Mouse (Mus musculus): ENCODE results near the gene Zfp638. TPM values are rescaled to one million over a fixed set of nuclear protein-coding genes. Genes with fewer than 3 reads are reported as not detected.

The Zfp638 gene
- total RNA-seq (2012; rRNA removed) = 96.6 and 129 TPM in 2 replicates

- peak within 1 kb of the TSS; percentile 78 to 95 for H3K4me3 ChIP-seq (ENCODE audit: insufficient read depth in 1 of 2, low read depth in 1 of 2, low read length in 2 of 2, poor library complexity in 1 of 2, severe bottlenecking in 1 of 2)
- peak within 1 kb of the TSS; percentile 68 for H3K9ac ChIP-seq (ENCODE audit: insufficient read depth, low read depth, low read length, poor library complexity, severe bottlenecking)
- H3K27ac ChIP-seq (ENCODE audit: insufficient read depth, low read depth, low read length, poor library complexity, severe bottlenecking) = no peak within 1 kb of the TSS
- 0 out of 2 replicates have a peak, but pooled peaks have one; percentile 51 for TF ChIP-seq CHD2 (IDR thresholded peaks at IDR 0.05; ENCODE audit: low read depth, low read length)
- TF ChIP-seq MAFK (IDR thresholded peaks at IDR 0.05; ENCODE audit: insufficient read depth, low read depth, low read length) = no peak
- no peaks in the 10 kb centered on the region for H3K9me3 ChIP-seq (ENCODE audit: control insufficient read depth, insufficient read depth, low read depth, low read length)
- no peaks in the 10 kb centered on the region for H3K36me3 ChIP-seq (ENCODE audit: control insufficient read depth, insufficient read depth, low read length, poor library complexity, severe bottlenecking)
- DNase-seq (ENCODE audit: low read depth, low spot score) = peak; percentile 89
- H3K4me1 ChIP-seq (ENCODE audit: control insufficient read depth in 2 of 2, insufficient read depth in 2 of 2, low read length in 2 of 2, poor library complexity in 1 of 2) = peaks cover 2 to 3% of the 10 kb centered on the region in 2 experiments; a peak in 2 of 4 replicates
- in situ Hi-C loops (cut with MboI; ENCODE audit: low sequenced_read_pairs in 2 of 2, unreplicated experiment in 2 of 2) = no loop called here
These were observed at the start of gene Zfp638 for GRCm38 (mm10) chr6:83866954-83867597. TSS of gene Zfp638 (plus strand) at chr6:83867109.

GRCm38 (mm10) chr6:83818996-83819395, 47.9 kb upstream of the Zfp638 start:
- no peak overlapping the region for H3K27ac ChIP-seq (ENCODE audit: insufficient read depth, low read depth, low read length, poor library complexity, severe bottlenecking)
- DNase-seq (ENCODE audit: low read depth, low spot score) = no peak
- no peak overlapping the region for H3K9ac ChIP-seq (ENCODE audit: insufficient read depth, low read depth, low read length, poor library complexity, severe bottlenecking)

DNA sequence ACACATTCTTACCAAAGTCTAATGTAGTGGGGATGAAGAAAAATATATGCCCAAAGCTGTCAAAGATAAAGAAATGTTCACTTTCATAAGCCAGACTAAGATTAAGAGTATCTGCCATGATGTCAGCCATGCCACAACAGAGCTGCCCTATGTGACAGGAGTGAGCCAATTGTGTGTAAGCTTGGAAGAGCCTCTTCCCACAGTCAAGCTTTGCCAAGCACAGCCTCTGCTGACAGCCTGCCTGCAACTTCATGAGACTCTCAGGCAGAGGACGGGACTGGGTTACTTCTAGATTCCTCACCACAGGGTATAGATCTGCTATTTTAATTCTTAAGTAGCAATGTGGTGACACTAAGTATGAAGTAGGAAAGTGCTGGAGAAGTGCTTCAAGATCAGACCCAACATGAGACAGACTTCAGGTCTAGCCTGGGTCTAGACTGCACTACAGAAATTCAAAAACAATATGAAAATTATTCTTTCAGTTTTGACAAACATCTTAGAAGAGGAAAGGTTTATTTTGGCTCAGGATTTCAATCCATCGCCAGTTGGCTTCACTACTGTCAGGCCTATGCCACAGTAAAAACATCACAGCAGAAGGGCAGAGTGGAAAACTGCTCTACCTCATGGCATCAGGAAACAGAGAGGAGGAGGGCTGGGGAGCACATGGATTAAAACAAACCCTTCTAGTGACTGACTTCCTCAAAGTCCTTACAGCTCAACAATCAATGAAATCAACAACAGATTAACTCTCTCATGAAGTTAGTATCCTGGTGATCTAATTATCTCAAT, 46.0 kb upstream of the Zfp638 start:
- Histone ChIP-seq H3K27ac (ENCODE audit: insufficient read depth, low read depth, low read length, poor library complexity, severe bottlenecking) (no peak overlapping the region), H3K4me1 (ENCODE audit: control insufficient read depth in 2 of 2, insufficient read depth in 2 of 2, low read length in 2 of 2, poor library complexity in 1 of 2) (peaks cover 0 to 5% of the 10 kb centered on the region in 2 experiments; a peak in 2 of 4 replicates), H3K4me3 (ENCODE audit: insufficient read depth in 1 of 2, low read depth in 1 of 2, low read length in 2 of 2, poor library complexity in 1 of 2, severe bottlenecking in 1 of 2) (no peak overlapping the region), H3K9me3 (ENCODE audit: control insufficient read depth, insufficient read depth, low read depth, low read length) (no peaks in the 10 kb centered on the region), H3K36me3 (ENCODE audit: control insufficient read depth, insufficient read depth, low read length, poor library complexity, severe bottlenecking) (no peaks in the 10 kb centered on the region), H3K9ac (ENCODE audit: insufficient read depth, low read depth, low read length, poor library complexity, severe bottlenecking) (no peak overlapping the region)
- DNase-seq (ENCODE audit: low read depth, low spot score) = no peak
- in situ Hi-C loops (cut with MboI; ENCODE audit: low sequenced_read_pairs in 2 of 2, unreplicated experiment in 2 of 2) = no loop called here
- no peak for TF ChIP-seq HCFC1 (IDR thresholded peaks at IDR 0.05; ENCODE audit: borderline replicate concordance, insufficient read depth, low read length)
- no peak for TF ChIP-seq ZNF384 (IDR thresholded peaks at IDR 0.05; ENCODE audit: low read depth, low read length)

More at GRCm38 (mm10) chr6:83818996-83819395, 47.9 kb upstream of the Zfp638 start:
- H3K9me3 ChIP-seq (ENCODE audit: control insufficient read depth, insufficient read depth, low read depth, low read length) = no peaks in the 10 kb centered on the region
- no peaks in the 10 kb centered on the region for H3K36me3 ChIP-seq (ENCODE audit: control insufficient read depth, insufficient read depth, low read length, poor library complexity, severe bottlenecking)
- in situ Hi-C loops (cut with MboI; ENCODE audit: low sequenced_read_pairs in 2 of 2, unreplicated experiment in 2 of 2) = no loop called here
- peaks cover 0 to 5% of the 10 kb centered on the region in 2 experiments; a peak in 2 of 4 replicates for H3K4me1 ChIP-seq (ENCODE audit: control insufficient read depth in 2 of 2, insufficient read depth in 2 of 2, low read length in 2 of 2, poor library complexity in 1 of 2)
- TF ChIP-seq HCFC1 (IDR thresholded peaks at IDR 0.05; ENCODE audit: borderline replicate concordance, insufficient read depth, low read length) (no peak), CHD2 (IDR thresholded peaks at IDR 0.05; ENCODE audit: low read depth, low read length) (no peak)
- H3K4me3 ChIP-seq (ENCODE audit: insufficient read depth in 1 of 2, low read depth in 1 of 2, low read length in 2 of 2, poor library complexity in 1 of 2, severe bottlenecking in 1 of 2) = no peak overlapping the region

- H3K4me1 ChIP-seq (ENCODE audit: control insufficient read depth in 2 of 2, insufficient read depth in 2 of 2, low read length in 2 of 2, poor library complexity in 1 of 2) = peaks cover 0 to 5% of the 10 kb centered on the region in 2 experiments; a peak in 2 of 4 replicates
- in situ Hi-C loops (cut with MboI; ENCODE audit: low sequenced_read_pairs in 2 of 2, unreplicated experiment in 2 of 2) = no loop called here
- no peak overlapping the region for H3K4me3 ChIP-seq (ENCODE audit: insufficient read depth in 1 of 2, low read depth in 1 of 2, low read length in 2 of 2, poor library complexity in 1 of 2, severe bottlenecking in 1 of 2)
- H3K36me3 ChIP-seq (ENCODE audit: control insufficient read depth, insufficient read depth, low read length, poor library complexity, severe bottlenecking) = no peaks in the 10 kb centered on the region
- no peak overlapping the region for H3K9ac ChIP-seq (ENCODE audit: insufficient read depth, low read depth, low read length, poor library complexity, severe bottlenecking)
- H3K27ac ChIP-seq (ENCODE audit: insufficient read depth, low read depth, low read length, poor library complexity, severe bottlenecking) = no peak overlapping the region
- no peaks in the 10 kb centered on the region for H3K9me3 ChIP-seq (ENCODE audit: control insufficient read depth, insufficient read depth, low read depth, low read length)
- no peak for DNase-seq (ENCODE audit: low read depth, low spot score)
- TF ChIP-seq MAFK (IDR thresholded peaks at IDR 0.05; ENCODE audit: insufficient read depth, low read depth, low read length) (no peak), ZC3H11A (IDR thresholded peaks at IDR 0.05; ENCODE audit: borderline replicate concordance, low read depth, low read length) (no peak), ZNF384 (IDR thresholded peaks at IDR 0.05; ENCODE audit: low read depth, low read length) (no peak), HCFC1 (IDR thresholded peaks at IDR 0.05; ENCODE audit: borderline replicate concordance, insufficient read depth, low read length) (no peak)
These were observed 45.1 kb upstream of the Zfp638 start for GRCm38 (mm10) chr6:83821856-83822255.
